Mouse (Mus musculus) embryonic fibroblast, embryonic 13.5 days (primary cell): Measurements from ENCODE around the gene Olfr591.

Experiments
- CTCF ChIP-seq: IDR thresholded peaks from 2 replicates; pipeline ENCODE4 v1.5.1; 2011; ENCODE audit warnings: mild to moderate bottlenecking, control low read depth, low read length, moderate library complexity, borderline replicate concordance; ENCODE audit not compliant: insufficient read depth
- POLR2A ChIP-seq: IDR thresholded peaks from 2 replicates; pipeline ENCODE4 v1.6.1; 2011; ENCODE audit warnings: low read depth, mild to moderate bottlenecking, control low read depth, low read length, moderate library complexity

- TF ChIP-seq CTCF = no peak
- TF ChIP-seq POLR2A = no peak
Measured at GRCm38 (mm10) chr7:103119406-103119805, 58.7 kb downstream of the Olfr591 start.
